Mouse (Mus musculus): ENCODE results near the gene Gm21258.
"Not testable (repeated sequence)": the region's sequence is repeated elsewhere in the genome, so short reads cannot be mapped to it uniquely, and the experiment has no call there.

The Gm21258 gene

GRCm38 (mm10) chrY:52779740-52780139 is at the start of gene Gm21258:
Gene Gm21258 (plus strand): TSS chrY:52780040.
- DNase-seq (ENCODE audit: low read depth, low spot score) = not testable (repeated sequence)
